Mouse (Mus musculus) heart, postnatal 4 days (tissue): Measurements from ENCODE around the gene Nfe2. TPM values are rescaled to one million over a fixed set of nuclear protein-coding genes. Genes with fewer than 3 reads are reported as not detected.

Source experiments
- DNase-seq: peaks from one replicate; pipeline ENCODE4 v3.0.0; 2021
- total RNA-seq, 2 experiments: library from RNA; stranded (reverse); gene quantifications; 2 replicates each; pipeline ENCODE4 v1.2.3; 2021

Gene Nfe2
- total RNA-seq, result 1 to 10 TPM; 1.0 to 1.1 TPM

DNA sequence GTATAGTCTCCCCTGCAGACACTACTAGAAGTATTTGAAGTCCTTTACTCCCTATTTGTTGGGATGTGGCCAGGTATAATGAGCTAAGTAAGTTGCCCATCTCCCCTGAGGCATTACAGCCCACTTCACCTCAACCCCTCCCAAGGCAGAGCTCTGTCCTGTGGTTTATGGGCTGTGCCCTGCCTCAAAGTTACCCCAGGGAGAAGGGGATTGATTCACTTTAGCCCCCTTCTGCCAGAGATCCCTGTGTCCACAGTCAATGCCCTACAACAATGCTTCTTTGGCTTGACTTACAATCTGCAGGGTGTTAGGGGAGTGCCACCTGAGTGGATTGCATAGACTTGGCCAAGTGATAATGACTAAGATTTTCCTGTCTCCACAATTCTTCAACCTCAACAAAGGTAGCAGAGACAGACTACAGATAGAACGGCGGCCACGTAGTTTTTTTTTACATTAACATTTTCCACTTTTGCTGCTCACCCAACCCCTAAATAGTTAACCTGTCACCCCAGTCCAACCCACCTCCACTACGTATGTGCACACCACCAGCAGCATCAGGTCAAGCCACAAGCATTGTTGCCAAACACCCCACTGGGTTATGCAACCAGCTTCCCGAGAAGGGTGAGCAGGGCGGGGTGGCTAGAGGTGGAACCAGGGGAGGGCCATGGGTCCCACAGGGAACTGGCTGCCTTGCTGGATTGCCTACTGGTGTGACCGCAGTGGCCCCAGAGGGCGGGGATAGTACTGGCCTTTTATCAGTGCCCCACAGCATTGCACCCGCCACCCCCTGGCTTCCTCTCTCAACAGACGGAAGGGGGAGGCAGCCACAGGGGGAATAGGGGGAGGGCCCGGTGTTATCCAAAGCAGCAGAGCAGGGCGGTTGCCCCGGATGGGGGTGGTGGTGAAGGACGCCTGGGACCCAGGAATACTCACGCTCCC, at the start of gene Nfe2:
Gene Nfe2 (minus strand): TSS at position 614 of the 939 bp plus-strand sequence.
- DNase-seq, result peak; percentile 73

DNA sequence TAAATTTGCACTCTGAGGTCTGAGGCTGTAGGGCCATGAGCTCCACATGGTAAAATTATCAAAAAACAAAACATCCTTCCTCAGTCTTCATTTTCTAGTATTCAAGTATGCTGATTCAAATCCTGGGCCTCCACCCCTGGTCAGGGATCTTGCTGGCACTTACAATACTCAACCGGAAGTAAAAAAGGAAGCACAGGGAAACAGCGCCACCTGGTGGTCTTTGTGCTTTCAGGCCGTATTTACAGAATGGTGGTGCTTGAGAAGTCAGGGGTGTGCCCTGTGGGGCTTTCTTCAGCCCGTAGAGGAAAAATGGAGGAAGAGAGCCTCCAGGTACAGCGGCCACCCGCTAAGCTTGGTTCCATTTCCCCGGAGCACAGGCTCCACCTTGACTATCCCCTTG, 48.9 kb upstream of the Nfe2 start:
- DNase-seq, result peak; percentile 95

DNA sequence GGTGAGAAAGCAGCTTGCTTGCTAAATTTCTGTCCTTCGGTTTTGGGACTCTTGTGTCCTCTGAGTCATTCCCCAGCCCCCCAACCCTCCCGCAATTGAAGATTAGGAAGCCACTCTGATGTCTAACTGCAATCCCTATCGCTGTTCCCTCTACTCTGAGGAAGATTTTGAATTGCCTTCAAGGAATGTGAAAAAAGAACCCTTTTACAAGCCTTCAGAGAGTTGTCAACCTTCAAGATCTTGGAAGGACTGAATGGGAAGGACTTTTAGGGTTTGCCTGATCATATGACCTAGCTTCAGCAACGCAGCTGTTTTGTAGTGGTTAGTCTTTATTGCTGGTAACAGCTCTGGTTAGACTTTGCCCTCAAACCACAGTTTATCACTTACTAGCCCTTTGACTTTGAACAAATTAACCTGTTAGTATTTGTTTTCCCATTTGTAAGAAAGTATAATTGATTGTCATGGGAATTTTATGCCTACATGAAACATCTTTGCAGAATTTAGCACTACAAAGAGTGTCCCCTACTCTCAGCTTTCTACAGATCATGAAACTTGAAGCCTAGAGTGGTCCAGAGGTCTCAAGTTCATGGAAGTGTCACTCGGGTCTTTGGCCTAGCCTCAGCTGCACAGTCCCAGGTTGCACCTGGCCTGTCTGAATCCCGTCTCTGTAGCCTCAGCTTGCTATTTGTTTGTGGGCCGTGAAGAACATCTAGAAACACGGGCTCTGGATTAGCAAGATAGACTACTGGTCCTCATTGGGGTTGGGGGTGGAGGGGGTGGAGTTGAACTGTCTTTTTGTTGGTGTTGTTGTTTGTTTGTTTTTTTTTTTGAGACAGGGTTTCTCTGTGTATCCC, 47.8 kb upstream of the Nfe2 start:
- no peak for DNase-seq

DNA sequence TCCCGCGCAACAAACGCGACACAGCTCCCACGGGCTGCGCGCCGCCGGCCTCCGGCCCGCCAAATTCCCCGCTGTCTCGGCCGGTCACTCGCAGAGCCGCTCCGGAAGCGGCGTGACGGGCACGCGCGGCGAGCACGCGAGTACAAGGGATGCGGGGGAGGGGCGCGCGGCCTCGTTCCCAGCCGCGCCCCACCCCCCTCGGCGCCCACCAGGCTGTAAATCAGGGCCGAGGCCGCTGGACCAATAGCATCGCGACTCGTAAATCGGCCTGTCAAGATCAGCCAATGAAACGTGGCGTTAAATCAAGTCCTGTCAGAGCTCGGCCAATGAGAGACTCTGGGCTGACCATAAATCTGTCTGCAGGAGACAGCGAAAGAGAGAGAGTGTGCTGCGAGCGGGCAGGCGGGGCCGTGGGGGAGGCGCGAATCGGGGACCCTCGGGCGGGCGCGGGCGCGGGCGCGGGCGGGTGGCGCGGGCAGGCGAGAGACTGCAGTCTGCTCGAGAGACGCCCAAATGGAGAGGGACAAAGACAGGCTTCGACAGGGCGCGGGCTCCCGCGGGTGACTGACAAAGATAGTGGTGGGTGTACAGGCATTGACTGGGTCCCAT, 47.0 kb upstream of the Nfe2 start:
- peak; percentile 95 for DNase-seq

DNA sequence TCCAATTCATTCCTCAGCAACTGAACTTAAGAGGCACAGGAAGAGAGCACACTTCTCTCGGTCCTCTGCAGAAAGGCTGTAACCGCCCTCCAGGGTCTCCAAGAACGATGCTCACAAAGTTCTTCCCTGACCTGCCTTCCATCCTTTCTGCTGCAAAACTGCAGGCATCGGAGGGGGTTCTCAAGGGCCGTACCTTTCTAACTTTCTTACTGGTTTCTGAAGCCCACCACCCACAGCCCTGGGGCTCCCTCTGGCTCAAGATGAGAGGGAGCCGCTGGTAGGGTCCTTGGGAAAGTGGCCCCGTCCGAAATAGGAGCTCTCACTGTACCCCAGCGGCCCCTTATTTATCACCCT, 46.4 kb upstream of the Nfe2 start:
- DNase-seq, result peak; percentile 31

DNA sequence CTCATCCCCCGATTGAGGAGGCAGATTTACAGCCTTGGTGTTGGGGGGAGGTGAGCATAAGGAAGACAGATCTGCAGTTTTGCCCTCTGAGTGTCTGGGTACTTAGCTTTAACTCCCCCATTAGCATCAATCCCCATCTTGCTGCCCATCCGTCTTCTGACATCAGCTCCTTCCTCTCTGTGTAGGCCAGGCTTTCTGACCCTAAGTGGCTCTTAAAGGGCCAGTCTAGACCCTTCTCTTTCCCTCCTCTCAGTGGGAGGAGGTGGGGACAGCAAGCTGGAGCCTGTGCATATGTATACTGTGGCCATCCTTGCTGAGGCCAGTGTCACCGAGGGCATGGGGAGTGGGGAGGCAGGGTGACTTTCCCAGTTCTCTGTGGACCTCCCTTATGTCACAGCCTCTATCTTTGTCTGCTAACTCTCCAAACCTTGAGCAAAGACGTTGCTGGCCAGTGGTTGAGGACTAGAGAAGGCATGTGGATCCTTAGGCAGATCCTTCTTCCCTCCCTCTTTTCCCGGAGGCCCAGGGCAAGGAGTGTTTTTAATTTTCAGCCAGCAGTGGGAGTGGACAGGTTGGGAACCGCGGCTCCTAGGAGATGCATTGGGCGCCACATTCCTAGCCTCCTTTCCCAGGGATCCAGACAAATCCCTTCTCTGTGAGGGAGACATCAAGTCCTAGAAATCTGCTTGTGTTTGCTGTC, 45.9 kb upstream of the Nfe2 start:
- DNase-seq, result peak; percentile 17

DNA sequence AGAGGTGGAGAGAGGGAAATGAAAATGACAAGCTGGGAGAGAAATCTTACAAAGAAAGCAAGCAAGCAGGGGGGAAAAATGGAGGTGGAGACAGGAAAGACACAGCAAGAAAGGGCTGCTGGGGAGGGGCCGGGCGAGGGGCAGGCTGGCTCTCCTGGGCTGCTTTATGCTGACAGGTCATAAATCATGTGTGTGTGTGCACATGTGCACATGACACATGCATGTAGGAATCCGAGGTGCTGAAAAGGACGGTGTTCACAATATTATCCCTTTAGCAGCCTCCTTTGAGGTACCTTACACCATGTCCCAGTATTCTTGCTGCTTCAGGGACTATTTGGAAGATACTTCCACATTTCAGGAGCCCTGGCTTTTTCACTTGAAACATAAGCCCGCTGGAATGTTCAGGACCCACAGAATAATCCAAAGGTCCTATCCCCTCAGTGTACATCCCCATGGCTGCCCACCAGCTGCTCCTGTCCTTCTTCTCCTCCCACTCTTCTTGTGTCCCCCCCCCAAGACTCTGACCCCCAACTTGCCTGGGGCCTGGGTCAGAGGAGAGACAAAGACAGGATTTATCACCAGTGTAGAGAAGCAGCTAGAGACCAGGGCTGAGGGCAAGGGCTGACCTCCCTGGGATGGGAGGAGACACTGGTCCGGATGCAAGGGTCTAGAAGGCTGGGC, 44.3 kb upstream of the Nfe2 start:
- no peak for DNase-seq

DNA sequence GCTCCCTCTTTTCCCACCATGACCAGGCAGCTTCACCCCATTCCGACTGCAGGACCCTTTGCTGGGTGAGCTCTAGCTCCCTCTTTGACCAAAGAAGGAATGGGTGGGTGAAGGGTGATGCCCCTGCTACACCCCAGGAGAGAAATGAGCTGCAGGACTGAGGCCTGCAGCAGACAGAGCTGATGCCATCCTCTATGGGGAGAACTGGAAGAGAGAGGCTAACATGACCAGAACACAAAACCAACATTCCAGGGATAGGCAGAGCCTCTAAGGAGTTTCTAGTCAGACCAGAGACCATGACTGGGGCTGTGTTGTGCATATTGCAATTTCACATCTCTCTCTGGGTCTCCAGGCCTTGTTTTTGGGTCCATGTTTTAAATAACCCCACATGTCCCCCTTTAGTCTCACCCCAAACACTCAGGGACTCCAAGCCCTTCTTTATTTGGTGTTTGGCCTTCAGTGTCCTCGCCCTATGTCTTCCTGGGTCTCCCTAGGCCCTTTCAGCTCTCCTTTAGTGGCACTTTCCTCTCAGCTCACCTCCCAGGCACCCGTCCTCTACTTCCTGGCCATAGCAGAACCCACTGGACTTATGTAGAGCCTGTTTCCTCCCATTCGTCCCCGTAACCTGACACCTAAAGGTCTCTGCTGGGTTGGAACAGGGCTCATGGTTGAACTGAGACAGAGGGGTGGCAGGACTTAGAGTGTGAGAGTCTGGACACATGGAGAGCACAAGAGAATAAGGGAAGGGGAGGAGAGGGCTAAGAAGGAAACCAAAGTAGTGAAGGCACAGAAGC, 43.5 kb upstream of the Nfe2 start:
- DNase-seq, result no peak

DNA sequence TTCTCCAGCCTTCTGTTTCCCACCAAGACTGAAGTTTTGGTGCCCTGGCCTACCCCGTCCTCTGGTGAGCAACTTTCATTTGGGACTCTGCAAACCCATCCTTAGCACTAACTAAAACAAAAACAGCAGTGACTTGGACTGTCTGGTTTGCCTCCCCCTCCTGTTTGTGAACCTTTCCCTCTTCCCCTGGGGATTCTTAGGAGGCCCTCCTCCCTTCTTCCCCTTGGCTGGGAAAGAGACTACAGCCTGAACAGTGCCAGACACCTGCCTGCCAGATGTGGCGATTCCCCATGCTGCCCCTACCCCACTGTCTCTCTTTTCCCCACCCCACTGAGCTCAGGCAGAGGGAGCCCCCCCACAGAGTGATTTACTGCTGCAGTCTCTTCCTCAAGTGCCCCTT, 42.8 kb upstream of the Nfe2 start:
- no peak for DNase-seq

DNA sequence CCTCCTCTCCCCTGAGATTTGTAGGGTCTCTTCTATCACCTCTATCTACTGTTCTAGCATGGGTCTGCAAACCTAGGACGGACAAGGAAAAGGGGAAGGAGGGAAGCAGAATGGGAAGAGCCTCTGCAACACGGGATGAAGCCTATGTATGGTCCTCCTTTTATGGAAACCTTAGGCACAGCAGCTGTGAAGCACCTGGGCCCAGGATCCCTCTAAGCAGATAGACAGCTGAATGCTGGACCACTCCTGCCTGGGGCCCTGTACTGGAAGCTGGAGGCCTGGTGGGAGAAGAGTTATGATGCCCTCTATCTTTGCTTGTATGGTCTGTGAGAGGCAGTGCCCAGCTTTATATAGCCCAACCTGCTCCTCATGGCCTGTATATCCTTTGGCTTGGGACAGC, 42.4 kb upstream of the Nfe2 start:
- DNase-seq, result no peak

DNA sequence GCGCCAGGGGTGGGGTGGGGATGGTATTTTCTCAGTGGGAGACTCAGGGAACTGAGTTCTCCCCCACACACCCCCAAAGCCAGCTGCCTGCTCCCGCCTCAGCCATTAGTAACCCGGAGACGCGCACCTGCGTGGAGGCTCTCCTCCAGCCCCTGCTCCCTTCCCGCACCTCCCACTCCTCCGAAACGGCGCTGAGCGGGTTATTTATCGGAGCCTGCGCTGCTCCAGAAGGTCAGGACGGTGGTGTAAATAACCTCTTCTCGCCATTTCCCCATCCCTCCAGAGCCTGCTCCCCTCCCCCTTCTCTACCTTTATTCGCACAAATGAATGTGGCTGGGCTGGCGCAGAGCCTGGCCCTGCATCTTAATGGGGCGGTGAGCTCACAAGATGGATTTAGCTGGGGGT, 41.9 kb upstream of the Nfe2 start:
- peak; percentile 51 for DNase-seq

DNA sequence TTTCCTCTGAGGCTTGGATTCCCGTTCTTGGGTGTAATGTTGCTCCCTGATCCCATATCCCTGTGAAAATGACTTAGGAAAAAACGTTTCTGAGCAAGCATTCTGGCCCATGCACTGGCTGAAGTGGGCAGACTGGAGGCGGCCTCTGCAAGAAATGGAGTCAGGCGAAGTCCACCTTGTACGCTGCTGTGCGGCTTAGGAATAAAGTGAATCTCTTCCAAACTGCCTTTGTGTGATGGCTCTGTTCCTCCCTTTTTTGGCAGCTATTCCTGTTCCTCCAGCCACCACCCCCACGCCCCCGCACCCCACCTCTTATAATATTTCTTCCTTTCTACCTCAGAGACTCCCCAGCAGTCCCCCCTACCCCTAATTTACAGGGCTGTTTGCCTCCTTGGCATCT, 41.4 kb upstream of the Nfe2 start:
- DNase-seq, result no peak

DNA sequence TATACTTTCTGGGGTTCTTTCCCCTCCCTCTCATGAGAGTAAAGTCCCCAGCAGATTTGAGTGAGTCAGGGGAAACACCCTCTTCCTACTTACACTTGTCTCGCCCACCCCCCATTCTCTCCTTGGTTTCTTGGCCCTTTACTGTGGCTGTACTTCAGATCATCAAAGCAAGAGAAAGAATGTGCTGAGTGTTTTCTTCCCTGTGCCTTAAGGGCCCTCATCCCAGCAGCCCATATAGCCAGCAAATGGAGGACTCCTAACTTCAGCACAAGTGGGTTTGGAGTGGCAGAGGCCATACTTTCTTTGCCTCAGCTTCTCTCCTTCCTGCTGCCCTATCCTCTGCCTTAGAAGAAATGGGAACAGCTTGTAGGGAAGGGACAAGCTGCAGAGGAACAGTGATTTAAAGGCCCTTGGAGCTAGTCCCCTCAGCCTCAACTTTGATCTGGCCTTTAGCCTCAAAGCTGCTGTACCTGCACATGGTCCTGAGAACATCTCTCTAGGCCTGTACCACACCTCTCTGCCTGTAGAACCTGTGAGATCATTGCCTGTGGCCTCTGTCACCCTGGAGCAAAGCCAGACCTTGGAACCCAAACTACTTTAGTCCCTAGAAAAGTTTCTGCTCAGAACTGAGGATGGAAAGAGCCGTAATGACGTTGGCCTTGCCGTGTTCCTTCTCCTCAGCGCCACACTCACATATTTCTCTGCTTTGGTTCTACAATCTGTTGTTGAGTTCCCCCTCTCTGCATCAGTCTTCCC, 40.8 kb upstream of the Nfe2 start:
- DNase-seq, result no peak

DNA sequence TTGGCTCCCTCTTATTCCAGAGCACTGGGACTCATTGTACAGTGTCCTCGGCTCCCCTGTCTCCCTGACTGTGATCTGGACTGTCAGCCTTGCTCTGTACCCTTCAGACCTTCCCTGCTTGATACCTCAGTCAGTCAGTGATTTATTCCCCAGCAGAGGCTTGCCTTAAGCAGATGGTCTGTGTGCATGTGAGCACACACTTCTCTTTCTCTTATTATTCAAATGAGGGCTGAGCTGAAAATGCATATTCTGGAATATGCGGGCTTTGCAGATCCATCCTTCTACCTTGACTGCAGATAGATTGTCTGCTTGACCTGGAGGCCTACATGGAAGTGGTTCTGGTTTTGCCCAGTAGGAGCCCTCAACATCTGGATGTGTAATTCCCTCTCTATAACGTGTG, 39.8 kb upstream of the Nfe2 start:
- DNase-seq, result no peak

DNA sequence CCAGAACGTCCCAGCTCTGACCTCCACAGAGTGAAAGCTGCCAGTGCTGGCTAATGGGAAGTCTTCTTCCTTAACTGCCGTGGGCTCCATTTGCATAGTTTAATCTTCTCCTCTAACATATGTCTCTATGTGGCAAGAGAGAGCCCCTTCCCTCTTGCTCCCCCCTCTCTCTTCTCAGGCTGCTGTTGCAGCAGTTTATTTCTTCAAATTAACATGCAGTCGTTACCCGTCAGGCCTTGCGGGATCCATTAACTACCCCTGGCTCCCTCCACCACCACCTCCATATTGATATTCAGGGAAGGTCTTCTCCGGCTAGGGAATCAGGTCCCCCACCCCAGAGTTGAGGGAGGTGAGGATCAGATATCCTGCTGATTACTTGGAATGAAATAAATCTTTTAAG, 39.1 kb upstream of the Nfe2 start:
- no peak for DNase-seq

DNA sequence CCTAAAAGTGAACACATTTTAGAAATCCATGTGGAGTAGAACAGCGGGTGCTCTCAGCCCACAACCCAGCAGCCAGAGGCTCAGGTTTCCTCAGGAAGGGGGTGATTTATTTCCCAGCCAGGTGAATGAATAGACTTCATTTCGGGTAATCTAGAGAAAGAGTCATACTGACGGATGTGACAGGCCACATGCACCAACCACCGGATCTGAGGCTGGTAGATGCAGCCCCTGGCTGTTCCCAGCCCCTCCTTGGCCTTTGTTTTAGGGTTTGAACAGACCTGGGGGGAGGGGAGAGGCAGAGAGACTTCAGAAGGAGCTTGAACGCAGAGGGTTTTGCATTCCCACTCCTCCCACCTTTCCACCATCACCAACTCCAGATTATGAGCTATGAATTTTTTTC, 37.6 kb upstream of the Nfe2 start:
- DNase-seq, result no peak

DNA sequence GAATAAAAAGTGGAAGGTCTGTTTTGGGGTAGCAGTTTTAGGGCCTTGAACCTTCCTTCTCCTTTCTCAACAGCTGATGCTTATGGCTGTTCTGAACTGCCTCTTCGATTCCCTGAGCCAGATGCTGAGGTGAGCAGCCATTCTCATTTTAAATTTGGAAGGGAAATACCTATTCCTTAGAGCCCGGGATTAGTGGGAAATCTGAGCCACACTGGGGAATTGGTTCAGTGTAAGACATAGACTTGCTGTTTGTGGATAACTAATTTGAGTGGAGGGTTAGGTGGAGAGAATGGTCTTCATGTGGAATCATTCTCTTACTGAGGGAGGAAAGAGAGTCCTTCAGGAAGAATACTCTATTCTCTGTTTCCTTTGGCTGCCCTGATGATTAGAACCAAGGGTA, 36.4 kb upstream of the Nfe2 start:
- DNase-seq, result no peak

DNA sequence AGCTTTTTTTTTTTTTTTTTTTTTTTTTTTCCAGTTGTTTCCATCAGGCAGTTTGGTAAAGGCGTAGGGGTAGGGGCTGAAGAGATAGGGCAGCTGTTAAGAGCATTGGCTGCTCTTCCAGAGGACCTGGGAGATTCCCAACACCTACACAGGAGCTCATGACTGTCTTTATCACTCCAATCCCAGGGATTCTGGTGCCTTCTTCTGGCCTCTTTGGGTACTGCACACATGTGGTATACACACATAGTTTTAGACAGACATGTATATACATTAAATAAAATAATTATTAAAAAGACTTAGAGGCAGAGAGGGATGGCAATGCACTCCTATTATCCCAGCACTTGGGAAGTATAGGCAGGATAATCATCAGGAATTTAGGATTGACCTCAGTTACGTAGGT, 35.2 kb upstream of the Nfe2 start:
- DNase-seq, result no peak

DNA sequence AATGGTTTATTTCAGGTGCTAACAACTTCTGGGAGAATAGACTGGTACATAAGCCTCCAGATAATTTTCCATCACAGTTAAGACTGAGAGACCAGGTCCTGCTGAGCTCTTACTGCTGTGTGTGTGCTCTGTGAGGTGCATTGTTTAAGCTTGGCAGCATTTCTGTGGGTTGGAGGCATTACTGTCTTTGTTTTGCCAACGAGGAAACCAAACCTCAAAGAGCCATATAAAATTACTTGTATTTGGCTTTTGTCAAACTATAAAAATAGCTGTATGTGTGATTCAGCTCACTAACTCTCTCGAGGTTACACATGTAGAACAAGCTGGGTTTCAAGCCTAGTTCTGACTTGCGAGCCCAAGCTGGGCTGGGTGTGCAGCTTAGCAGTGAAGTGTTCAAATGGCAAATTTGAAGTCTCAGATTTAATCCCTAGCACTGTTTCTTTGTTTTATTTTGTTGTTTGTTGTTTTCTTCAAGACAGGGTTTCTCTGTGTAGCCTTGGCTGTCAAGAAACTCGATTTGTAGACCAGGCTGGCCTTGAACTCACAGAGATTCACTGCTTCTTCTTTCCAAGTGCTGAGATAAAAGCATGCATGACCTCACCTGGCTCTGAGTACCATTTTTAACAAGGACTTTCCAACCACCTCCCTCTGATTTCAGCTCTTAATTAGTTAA, 34.6 kb upstream of the Nfe2 start:
- DNase-seq, result no peak

DNA sequence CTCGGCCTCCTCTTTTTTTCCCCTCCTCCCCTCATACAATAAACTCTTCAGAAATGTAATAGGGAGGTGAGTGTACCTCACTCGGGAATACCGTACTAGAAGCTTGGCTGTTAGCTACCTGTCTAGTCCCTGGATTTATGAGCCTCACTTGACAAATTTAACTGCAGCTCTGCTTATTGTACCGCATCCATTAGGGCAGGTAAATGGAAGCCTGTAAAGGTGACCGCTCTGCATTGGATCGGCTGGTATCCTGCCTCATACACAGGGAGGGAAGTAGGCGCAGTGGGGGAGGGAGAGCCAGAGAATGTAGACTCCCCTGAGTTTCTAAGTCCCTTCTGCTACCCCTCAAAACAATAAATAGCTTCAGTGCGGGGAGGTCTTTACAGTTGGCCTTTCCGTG, 32.6 kb upstream of the Nfe2 start:
- DNase-seq, result no peak
